Mouse (Mus musculus) liver (tissue): ENCODE measurements around the gene Smim14.
A peak's percentile ranks its signal among the peaks of the same experiment; 100 is the strongest.
"Not testable (repeated sequence)": the region's sequence is repeated elsewhere in the genome, so short reads cannot be mapped to it uniquely, and the experiment has no call there.

Source experiments
- DNase-seq: peaks from one replicate; pipeline ENCODE4 v3.0.0-alpha.2; 2020; ENCODE audit warnings: mixed read lengths

Gene Smim14

DNA sequence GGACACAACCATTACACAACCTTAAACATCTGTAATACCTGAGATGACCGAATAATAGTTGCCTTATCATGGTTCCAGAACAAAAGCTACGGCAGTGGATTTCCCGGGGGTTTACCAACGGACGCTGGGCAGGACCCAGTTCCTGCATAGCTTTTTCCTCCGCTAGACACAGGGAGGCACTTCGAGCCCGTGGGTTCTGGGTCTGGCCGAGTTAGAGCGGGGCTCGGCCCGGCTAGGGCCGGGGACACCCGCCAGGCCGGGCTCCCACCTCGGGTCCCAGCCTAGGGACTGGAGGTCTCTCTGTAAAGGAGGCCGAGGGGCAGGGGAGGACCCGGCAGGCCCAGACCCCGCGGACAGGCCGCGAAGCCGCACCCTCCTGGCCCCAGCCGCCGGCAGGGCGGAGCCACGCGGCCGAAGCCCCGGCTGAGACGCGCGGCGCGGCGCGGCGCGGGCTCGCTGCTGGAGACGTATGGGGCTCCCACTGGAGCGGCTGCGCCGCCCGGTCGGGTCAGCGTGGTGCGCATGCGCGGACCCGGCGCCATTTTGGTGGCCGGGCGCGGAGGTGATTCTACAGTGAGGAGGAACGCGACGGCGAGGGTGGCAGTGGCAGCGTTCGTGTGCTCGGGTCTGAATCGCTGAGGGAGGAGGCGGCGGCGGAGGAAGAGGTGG lies at the start of gene Smim14, which contains the start of gene Ube2k:
Gene Smim14, minus strand, starts transcription at position 434 of the 669 bp plus-strand sequence.
Gene Ube2k, plus strand, starts transcription at position 483 of the 669 bp plus-strand sequence.
- peak; percentile 96 for DNase-seq

DNA sequence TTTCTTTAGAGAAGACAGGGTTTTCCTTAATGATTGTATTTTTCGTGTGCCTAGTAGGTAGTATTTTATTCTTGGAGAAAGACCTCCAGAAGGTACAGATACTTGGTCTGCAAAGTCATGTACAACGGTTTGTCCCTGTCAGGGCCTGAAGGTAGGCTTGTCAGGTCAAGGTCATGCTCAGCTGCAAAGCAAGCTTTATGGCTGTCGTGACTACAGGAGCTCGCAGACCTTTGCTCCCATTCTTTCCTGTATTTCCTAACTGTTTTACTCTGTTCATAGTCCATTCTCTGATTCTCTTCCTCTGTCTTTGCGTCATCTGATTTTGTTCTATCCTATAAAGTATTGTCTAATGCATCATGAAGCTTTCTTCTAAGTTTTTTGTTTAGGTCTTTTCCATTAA lies 49.3 kb upstream of the Smim14 start:
- DNase-seq = peak; percentile 11

DNA sequence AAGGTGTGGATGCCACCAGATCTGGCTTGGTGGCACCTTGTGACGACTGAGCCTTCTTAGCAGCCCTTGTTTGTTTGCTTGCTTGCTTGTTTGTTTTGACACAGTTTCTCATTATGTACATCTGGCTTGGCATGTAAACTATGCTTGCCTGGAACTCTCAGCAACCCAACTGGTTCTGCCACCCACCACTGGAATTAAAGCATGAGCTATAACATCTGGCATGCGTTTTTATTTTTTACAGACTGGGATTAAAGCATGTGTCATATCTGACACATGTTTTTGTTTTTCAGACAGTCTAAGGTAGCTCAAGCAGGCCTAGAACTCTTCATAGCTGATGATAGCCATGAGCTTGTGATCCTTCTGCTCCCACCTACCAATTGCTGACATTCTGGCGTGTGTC lies 41.6 kb upstream of the Smim14 start:
- DNase-seq = no peak

- DNase-seq = no peak
Observed at GRCm38 (mm10) chr5:65575896-65576295, 38.9 kb upstream of the Smim14 start.

DNA sequence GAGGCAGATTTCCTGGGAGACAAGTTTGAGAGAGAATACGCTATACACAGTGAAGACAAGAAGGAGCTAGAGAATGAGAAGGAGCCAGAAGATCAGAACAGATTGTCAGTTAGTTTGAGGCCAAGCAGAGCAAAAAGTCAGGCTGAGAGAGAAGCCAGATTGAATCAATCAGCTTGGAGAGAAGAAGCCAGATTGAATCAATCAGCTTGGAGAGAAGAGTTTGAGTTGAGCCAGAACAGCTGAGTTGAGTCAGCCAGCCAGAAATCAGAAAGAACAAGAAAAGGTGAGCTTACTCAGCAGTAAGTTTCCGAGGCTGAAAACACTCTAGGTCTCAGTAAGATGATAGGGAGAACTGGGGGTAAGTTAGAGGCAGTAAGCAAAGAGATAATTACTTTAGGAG lies 37.9 kb upstream of the Smim14 start:
- DNase-seq = no peak

DNA sequence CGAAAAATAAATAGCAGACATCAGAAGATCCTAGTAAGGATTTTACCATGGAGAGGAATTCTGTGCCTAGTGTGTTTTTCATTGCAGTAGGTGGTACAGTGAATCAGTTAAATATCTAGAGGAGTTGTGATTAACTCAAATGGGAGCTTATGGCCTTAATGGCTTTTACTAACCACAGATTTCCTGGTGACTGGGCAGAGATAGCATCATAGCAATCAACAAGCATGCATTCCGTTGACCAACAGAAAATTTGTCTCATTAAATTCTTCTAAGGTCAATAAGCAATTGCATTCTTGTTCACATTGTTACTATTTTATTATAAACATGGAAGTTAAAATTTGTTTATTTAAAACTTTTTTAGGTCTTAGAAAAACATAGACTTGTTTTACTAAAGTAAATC lies 28.5 kb upstream of the Smim14 start:
- no peak for DNase-seq

DNA sequence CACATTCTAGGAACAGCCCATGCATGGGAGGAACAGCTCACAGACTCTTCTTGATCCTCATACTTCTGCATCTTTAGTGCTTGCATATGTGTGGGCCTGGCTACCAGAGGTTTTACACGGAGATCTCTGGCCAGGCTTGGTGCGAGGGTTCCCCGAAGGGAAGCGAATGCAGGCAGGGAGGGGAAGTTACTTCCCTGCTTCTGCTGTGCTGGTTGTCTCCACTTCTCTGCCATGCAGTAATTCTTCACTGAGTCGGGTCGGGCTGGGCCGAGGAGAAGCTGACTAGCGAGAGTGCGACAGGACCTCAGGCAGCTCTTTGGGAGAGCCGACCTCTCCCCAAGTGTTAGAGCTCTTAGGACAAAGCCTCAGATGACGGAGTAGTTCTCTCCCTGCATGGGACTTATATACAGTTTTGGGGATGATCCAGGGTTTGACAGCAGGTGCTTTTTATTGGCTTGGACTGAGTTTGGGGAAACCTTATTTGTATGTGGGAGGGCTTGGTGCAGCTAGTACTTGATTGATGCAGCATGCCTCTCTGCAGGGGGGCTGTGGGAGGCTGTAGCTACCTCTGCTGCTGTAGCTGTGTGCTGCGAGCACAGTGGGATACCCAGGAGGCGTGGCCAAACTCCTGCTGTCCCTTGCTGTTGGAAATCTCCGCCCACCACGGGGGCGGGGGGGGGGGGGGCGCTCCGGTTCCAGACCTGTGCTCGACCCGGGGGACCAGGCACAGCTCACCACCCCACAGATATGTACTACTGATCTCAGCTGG lies 24.3 kb upstream of the Smim14 start:
- no peak for DNase-seq

DNA sequence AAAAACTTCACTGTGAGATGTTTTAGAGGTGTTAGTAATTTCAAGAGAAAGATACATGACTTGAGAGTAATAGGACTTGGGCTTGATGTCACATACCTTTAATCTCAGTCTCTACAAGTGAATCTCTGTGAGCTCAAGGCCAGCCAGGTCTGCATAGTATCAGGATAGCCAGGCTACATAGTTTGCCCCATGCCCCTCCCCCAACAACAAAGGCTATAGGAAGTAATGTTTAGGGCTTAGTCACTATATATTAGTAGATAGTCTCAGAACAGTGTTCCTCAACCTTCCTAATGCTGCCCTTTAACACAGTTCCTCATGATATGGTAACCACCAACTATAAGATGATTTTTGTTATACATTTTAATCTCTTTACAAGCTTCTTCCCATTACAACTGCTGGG lies 20.1 kb upstream of the Smim14 start:
- DNase-seq = no peak

- no peak for DNase-seq
Observed at GRCm38 (mm10) chr5:65549677-65550076, 12.7 kb upstream of the Smim14 start.

- no peak for DNase-seq
Observed at GRCm38 (mm10) chr5:65544616-65545015, 7.6 kb upstream of the Smim14 start.

- no peak for DNase-seq
Observed at GRCm38 (mm10) chr5:65543491-65543890, 6.5 kb upstream of the Smim14 start.

DNA sequence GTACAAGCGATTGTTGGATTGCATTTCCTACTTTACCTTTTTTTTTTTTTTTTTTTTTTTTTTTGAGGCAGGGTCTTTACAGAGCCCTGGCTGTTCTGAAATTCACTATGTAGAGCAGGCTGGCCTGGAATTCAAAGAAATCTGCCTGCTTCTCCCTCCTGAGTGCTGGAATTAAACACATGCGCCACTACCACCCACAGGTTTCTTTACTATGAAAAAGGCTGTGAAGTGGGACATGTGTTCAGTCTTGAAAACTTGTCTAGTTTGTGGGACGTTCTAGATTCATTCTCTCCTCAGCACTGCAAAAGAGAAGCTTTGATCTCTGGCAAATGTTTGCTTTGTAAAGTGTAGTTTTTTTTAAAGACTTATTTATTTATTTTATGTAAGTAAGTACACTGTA lies 4.9 kb upstream of the Smim14 start:
- DNase-seq = no peak

DNA sequence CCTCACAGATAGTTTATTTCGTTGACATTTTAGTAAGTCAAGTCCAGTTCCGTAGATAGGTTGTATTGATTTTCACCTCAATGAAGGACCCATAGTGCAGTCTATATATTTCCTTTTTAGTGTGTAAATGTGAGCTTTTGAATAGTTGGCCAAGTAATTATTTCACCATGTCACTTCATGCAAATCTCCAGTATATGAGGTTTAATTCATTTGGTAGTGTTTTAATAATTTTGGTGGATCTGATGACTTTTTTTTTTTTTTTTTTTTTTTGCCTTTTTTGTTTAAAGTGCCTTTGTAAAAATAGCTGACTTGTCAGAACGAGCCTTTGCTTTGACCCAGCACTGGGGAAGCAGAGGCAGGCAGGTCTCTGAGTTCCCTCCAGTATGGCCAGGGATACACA lies 2.8 kb upstream of the Smim14 start:
- DNase-seq = no peak

DNA sequence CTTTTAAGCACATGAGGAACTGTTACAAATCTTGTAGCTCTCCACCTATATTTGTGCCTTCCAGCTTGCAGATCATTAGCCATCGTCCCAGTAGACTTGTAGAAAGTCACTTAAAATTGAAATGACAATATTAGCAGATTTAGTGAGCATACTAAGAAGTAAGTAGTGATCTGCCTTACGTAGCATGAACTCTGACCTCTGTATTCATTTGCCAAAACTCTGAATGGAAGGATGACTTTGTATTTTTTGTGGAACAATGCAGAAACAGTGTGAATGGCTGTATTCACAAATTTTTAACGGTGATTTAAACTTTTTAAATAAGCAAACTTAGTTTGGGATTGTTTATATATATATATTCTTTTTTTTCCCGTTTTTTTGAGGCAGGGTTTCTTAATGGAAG lies 1.8 kb upstream of the Smim14 start:
- no peak for DNase-seq

GRCm38 (mm10) chr5:65538121-65538520 lies 1.1 kb upstream of the Smim14 start:
- DNase-seq = no peak

GRCm38 (mm10) chr5:65537420-65538071 lies 562 bp upstream of the Smim14 start:
- peak; percentile 78 for DNase-seq

DNA sequence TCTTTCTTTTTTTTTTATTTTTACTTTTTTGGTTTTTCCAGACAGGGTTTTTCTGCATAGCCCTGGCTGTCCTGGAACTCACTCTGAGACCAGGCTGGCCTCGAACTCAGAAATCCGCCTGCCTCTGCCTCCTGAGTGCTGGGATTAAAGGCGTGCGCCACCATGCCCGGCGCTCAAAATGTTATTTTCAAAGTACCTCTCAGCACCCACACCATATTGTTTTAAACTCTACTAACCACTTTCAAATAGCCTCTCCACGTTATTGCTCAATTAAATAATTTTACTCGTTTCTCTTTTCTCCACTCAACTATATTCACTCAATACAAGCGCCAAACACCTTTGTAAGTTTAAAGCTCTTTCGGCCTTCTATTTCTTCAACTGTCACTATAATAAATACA lies 917 bp downstream of the Smim14 start:
- not testable (repeated sequence) for DNase-seq

GRCm38 (mm10) chr5:65535457-65536067 lies 1.4 kb downstream of the Smim14 start:
- peak; percentile 15 for DNase-seq

DNA sequence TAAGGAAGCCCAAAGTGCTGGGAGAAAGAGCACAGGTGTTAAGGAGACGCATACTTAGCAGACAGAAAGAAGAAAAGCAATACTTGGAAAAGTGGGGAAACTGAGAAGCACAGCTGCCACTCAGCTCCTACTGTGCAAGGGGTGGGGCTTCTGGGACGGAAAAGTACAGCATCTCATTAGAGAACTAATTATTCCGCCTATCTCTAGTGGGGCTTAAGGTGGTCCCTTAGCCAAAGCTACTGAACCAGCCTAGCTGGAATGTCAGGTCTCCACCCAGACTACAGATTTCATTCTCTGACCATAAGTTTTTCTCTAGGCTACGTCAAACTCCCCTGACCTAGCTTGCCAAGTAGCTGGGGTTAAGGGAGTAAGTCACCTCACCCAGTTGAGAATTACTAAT lies 2.5 kb downstream of the Smim14 start:
- DNase-seq = no peak

DNA sequence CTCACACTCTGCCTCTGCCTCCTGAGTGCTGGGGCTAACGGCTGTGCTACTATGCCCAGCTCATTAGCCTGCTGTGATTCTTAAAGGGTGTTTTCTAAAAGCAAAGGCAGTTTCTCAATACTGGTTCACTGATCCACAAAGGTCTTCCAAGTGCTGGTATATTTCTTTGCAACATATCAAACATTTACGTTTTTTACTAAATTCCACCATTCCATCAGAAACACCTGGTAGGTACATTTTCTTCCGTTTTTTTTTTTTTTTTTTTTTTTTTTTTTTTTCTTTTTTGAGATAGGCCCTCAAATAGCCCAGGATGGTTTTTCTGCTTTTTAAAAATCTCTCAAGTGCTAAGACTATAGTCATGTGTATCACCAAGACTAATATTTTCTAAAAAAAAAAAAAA lies 5.7 kb downstream of the Smim14 start:
- no peak for DNase-seq

GRCm38 (mm10) chr5:65525674-65526443 lies 11.1 kb downstream of the Smim14 start:
- DNase-seq = no peak

- DNase-seq = no peak
Observed at GRCm38 (mm10) chr5:65524831-65525230, 12.2 kb downstream of the Smim14 start.

DNA sequence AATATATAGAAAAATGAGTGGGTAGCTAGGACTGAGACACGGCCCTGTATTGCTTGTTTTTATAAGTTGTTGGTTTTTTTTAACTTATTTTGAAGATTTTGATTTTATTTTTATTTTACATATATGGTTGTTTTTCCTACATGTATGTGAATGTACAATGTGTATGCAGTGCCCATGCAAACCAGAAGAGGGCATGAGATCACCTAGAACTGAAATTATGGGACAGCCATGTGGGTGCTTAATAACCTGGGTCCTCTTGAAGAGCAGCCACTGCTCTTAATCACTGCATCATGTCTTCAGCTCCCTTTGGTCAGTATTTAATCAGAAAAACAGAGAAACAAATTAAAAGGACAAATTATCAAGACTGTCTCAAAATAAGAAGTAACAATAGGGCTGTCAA lies 15.2 kb downstream of the Smim14 start:
- DNase-seq = peak; percentile 19
